Mouse (Mus musculus): ENCODE measurements around the gene Arid1a. TPM values are rescaled to one million over a fixed set of nuclear protein-coding genes. Genes with fewer than 3 reads are reported as not detected.
"Not testable (repeated sequence)": the region's sequence is repeated elsewhere in the genome, so short reads cannot be mapped to it uniquely, and the experiment has no call there.

Arid1a gene
- polyA plus RNA-seq, 1 experiment from 2014 or later, result 36.5 TPM

DNA sequence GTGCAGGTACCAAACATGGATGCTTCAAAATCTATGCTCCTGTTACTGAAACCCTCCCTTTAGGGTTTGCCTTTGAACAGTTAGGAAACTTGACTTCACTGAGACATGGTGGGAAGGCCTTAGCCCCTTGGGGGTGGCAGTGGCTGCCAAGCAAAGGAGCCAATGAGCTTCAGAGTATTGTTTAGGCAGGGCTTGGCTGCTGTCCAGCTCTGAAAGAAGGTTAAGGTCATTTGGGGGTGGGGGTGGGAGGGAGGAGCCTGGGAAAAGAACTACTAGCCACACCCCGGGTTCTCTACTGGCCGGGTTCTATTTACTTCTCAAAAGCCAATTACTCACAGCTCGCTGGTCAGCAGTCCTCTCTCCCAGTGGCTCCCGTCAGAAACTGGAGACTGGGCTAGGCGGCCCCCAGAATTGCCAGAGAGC lies 81.0 kb downstream of the Arid1a start:
- DNase-seq (ENCODE audit: low spot score), result no peak

DNA sequence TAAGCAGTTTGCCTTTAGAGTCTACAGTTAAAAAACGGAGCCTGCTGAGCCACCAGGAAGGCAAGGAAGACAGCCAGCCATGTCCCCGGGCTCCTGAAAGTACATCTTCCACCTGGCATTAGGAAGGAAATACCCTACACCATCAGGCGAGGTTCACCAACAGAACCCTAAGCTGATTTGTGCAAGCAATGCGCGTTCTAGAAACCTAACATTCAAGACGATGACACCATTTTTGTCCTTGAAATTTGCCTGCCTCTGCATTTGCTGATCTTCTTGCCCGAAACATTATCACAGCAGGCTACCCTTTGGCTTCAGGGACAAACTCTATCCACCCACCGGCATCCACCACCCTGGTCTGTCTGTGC lies 82.3 kb downstream of the Arid1a start:
- no peak for DNase-seq (ENCODE audit: low spot score)

DNA sequence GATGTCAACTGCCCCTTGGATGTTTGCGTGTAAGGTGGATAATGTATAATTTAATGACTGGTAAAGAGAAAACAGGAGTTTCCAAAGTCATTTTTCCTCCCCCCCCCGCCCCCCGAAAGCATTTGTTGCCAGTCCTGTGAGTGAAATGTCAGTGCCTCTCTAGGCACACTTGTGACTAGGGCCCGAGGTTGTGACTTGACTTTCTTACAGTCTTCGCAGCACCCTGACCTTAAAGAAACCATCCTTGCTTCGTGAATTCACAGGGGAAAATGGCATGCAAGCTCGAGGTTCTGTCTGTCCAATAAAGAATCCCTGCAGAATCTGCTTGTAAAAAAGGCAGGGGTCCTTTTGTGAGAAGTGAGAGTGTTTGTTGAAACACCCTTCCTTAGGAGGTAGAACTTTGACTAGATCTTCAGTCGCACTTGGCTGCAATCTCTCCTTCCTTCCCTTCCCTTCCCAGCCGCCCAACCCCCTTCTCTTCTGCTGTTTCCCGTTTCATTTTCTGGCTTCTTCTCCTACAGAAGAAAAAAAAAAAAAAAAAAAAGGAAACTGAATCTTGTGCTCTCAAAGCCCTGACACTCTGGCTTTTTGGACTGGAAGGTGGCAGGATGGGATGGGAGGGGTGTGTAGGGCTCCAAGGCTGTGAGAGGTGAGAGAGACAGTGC lies 82.8 kb downstream of the Arid1a start:
- peak; percentile 24 for DNase-seq (ENCODE audit: low spot score)

DNA sequence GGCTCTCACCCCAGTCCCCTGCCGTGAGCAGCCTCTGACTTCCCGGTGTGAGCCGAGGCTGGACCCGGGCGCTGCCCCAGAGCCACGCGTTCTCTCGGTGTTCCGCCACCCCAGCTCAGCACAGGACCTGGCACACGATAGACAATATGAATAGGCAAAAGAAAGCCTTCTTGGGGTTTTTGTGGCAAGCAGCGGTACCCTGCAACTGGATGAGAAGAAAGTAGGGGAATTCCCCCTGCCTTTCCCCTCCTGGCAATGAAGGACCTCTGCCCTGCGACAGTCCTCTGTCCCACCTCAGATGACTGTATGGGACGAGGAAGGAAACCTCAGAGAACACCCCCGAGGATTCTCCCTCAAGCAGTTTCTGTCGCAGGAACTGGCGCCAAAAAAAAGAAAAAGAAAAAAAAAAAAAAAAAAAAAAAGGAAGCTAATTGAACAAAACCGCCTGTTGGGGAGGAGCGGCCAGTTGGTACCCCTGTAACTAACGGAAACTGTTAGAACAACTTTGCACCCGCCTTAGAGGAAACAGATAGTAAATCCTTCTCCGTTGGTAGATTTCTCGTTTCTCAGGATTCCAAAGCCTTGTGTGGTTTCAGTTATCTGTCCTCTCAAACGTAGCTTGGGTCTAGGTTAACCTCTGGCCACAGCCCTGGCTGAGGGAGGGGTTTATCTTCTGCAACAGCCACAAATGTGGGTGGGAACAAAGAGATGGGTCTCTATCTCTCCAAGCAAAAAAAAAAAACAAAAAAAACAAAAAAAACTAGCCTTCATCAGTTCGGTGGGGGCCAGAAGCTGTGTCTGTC lies 83.5 kb downstream of the Arid1a start:
- DNase-seq (ENCODE audit: low spot score), result peak; percentile 67

DNA sequence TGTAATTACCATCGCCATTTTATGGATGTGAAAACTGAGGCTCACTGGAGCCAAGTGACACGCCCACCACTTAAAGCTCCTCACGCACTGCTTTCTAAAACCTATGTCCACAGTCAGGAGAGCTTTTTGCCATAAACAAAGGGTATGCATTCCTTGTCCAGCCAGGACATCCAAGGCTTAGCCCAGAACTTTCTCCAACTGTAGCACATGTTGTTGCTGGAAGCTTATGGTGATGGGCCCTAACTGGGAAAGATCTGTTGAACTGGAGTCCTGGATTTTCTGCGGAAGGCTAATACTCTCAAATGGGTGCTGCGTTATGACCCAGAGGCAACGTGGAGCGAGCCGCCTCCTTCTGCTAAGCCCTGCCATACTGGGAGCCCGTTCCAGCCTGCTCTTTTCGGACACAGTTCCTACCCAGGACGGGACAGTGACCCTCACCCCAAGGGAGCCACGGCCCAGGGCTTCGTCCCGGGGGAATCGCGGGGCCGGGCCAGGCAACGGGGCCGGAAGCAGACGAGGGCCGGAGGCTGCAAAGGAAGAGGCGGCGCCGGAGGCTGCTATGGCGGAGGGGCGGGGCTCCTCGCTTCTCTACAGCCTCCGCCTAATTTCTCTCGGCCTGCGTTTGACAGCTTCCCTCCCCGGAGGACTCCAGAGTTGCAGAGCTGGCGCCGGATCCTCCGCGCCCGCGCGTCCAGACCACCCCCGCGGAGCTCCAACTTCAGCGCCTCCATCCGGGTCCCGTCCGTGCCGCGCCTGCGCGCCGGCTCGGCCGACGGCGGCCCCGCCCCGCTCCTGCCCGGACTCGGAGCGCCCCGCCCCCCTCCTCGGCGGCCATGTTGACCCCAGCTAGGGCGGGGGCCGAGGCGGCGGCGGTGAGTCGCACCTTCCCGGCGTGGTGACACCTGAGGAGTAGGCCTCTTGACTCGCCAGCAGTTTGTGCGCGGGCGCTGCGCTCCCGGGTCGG lies 84.4 kb downstream of the Arid1a start, which contains the start of gene Pigv:
TSS of gene Pigv (minus strand) at position 767 of the 964 bp plus-strand sequence.
- peak; percentile 92 for DNase-seq (ENCODE audit: low spot score)

DNA sequence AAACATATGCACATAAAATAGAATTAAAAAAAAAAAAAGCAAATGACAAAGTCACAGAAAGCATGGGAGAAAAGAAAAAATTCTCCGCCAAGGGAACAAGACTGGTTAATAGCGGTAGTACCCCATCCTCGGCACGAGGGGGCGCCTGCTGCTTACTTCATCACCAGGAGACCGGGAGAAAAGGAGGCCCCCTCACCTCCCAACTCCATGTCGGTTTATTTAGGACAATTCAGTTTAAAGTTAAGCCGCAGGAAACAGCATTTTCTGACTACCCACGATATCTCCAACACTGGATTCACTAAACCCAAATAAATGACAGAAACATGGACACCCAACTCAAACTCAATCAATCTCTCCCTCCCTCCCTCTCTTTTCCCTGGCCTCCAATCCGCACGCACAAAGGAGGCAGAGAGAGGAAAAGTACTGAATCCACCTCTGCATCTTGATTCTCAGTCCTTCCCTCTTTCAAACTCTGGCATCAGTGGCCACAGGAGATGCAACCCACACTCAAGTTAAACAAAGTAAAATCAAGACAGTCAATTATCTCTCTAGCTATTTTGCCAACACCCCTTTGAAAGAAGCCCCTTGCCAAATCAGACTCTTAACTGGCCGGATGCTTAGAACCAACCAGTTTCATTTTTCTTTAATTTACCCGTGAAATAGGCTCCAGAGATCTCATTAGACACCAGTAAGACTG lies 85.2 kb downstream of the Arid1a start:
- DNase-seq (ENCODE audit: low spot score), result peak; percentile 81

DNA sequence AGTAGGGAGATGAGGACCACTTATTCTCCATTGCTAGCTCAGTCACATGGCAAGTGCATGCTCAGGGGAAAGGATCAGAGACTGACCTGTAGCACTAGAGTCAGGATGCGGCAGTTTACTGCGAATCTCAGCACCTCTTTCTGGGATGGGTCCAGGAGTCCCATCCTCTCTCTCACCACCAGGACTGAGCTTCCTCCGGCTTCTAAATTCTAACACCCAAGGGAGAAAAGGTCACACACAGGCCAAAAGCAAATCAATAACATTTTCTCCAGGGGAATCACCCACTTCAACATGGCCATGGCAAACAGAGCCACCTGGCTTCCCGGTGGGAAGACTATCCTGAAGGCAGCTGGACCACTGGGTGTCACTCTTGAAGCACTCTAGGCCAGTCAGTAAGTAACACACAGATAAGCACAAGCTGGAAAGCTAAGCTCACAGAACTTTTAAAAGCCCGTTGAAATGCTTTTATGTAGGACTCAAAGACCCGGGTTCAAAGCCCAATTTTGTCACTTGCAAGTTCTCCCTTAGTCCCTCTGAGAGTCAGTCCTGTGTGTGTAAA lies 86.8 kb downstream of the Arid1a start:
- no peak for DNase-seq (ENCODE audit: low spot score)

DNA sequence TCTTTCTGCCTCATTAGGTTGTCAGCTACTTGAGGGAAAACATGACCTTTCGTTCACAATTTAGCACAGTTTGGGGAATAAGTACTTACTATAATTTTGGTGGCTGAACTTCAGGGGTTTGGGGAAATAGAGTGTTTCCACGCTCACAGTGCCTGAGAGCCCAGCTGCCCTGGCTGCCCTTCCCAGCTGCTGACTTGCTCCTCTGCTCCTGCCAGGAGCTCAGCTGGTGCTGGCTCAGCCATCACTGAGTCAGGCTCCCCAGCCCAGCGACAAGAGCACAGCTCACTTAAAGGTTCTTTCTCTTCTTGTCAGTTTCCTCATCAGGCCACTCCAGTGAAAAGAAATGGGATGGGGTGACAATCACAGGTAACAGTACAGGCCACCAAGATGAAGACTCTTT lies 88.0 kb downstream of the Arid1a start:
- no peak for DNase-seq (ENCODE audit: low spot score)

DNA sequence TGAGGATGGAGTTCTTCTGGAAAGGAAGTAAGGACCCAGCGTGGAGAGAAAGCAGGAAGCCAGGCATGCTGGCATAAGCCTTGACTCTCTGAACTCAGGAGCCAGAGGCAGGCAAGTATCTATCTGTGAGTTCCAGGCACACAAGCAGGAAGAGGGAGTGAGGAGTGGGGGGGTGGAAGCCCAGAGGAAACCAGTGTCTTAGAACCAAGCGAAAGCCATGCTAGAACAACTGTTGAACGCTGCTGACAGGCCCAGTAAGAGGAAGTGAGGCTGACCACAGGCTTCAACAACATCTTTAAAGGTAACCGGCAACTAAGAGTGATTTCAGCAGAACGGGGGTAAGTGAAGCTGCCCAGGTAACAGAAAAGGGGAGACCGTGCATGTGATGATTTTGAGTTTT lies 90.4 kb downstream of the Arid1a start:
- peak; percentile 44 for DNase-seq (ENCODE audit: low spot score)

DNA sequence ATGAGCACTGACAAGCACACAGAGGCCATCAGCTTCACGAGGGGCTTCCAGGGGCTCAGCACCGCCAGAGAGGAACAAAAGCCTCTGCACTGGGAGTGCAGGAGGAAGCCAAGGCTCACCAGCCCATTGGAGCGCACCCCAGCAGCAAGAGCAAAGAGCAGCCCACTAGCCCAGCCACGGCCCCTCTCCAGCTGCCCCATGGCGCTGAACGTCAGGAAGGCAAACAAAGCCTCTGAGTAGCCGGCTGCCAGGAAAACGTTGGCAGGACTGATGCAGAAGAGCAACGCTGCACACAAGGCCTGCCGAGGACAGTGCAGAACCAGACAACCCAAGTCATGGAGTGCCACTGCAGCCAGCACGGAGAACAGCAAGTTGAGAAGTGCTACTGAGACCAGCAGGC lies 91.5 kb downstream of the Arid1a start:
- no peak for DNase-seq (ENCODE audit: low spot score)

DNA sequence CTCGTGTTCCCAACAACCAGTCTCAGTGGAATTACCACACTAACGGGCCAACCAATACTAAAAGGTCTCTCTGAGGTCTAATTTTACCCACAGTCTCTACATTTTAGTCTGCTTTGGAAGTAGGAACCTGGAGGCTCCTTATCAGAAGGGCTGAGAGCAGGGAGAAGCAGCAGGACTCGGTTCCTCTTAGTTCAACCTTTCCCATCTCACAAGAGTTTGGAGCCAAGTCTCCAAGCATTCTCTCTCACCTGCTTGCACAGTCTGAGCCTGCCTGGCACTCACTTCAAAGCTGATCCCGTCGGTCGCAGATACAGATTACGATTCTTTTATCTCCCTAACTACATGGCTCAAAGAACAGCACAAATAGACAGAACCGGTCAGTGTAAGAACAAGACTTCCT lies 93.6 kb downstream of the Arid1a start:
- no peak for DNase-seq (ENCODE audit: low spot score)

DNA sequence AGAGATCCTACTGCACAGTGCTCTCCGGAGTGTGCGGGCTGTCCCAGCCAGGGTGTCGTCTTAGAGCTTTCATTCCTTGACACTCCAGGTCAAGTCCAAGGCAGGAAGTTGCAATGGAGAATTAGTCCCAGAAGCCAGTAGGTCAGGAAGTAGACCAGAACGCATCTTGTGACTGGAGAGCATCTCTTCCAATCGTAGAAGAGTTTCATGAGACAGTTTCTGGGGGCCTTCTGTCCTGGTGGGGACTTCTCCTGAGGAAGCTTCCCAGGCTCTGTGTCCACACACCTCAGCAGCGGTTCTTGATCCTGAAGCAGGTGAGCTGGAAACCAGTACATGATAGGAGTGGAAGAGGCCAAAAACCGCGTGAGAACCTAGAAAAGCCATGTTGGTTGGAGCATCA lies 94.1 kb downstream of the Arid1a start:
- no peak for DNase-seq (ENCODE audit: low spot score)

DNA sequence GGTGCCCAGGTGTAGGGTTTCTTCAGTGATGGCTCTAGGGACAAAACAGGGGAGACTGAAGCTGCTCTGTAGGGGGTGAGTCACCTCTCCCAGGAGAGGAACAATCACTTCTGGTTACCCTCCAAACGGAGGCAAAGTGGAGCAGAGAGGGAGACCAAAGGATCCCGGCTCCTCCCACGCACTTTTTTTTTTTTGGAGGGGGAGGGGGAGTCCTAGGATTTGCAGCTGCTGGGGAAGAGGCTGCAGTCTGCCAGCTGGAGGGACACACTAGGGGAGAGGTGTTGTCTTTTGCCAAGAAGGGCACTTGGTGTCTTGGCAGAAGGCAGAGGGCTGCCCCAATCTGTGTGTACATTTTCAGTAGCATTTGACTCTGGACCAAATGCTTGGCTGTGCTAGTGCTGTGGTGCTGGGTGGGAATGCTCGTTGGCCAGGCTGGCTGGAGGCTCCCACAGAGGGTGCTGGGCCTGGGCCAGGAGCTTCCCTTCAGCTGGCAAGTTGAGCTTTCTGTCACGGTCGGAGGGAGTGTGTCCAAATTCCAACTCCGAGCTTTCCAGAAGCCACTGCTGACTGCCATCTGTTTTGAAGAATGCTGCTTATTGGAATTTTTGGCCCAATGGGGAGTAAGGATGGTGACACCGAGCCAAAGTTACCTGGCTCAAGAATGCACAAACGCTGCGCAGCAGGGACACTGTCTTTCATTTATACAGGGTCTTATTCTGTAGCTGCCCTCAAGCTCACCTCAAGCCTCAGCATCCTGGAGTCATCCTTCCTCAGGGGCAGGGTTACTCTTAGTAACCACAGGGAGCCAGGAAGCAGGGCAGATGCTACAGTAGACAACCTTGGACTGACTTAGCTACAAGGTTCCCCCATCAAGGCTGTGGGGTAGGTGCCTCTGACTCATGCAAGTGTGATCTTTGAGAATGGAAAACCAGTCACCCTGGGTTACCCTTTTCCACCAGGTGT lies 96.1 kb downstream of the Arid1a start:
- DNase-seq (ENCODE audit: low spot score), result peak; percentile 10

DNA sequence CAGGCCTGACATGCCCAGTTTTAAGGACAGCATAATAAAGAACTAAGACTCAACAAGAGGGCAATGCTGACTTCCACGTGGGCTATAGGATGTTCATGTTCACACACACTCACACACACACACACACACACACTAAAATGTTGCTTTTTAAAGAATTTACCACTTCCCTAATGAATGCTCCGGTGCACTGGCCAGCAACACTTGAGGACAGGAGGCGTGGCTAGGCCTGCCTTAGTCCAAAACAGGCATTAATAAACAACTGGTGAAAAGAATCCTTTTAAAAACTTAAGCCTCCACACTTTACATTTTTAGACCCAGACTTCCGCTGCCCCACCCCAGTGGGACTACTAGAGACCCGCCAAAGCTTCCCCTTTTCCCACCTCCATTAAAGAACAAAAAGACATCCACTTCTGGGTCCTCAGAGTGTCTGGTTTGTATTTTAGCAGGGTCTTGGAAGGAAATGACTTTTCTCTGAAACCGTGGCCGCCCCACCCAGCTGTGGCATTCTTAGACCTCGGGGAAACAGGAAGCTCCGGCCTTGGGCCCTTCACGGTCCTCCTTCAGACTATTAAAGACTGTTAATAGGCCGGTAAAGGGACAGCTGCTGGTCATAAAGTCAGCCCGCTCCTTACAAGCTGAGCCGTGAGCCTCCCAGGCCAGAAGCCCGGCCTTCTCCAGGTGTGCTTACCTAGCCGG lies 96.9 kb downstream of the Arid1a start:
- DNase-seq (ENCODE audit: low spot score), result no peak

DNA sequence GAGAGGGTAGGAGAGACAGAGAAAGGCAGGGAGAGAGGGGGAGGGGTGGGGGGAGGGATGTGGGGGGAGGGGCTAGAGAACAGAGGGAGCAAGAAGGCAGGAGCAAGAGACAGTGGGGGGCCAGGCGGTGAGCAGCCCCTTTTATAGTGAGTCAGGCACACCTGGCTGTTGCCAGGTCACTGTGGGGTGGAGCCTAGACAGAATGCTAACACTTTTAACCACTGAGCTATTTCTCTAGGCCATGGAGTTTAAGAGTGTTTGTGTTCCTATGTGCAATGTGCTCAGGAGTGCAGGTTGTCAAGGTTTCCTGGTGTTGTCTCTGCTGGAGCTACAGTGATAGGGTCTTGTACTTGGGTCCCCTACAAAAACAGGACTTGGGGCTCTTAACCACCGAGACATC lies 97.8 kb downstream of the Arid1a start:
- peak; percentile 35 for DNase-seq (ENCODE audit: low spot score)

DNA sequence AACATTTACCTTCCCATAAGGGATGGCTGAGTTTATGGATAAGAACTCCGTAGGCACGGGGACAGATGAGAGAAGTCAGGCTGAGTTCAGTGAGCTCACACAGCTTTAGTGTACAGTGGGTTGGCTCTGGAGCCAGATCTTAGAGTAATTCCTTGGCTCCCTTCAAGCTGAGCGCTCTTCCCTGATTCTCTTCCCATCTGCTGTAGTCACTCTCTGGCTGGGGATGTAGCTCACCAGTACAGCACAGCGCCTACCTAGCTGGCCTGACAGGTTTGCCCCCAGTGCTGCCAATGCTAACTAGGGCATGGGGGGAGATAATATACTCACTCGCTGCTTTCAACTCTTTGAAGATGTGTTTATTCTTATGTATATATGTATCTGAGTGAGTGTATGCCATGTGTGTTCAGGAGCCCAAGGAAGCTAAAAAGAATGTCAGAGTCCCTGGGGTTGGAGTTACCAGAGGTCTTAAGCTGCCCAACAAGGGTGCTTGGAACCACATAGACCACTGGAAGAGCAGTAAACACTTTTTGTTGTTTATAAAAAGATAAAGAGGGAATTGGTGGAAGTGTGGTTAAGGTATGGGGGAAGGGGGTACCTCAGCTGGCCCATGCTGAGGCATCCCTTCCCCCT lies 98.6 kb downstream of the Arid1a start:
- no peak for DNase-seq (ENCODE audit: low spot score)

DNA sequence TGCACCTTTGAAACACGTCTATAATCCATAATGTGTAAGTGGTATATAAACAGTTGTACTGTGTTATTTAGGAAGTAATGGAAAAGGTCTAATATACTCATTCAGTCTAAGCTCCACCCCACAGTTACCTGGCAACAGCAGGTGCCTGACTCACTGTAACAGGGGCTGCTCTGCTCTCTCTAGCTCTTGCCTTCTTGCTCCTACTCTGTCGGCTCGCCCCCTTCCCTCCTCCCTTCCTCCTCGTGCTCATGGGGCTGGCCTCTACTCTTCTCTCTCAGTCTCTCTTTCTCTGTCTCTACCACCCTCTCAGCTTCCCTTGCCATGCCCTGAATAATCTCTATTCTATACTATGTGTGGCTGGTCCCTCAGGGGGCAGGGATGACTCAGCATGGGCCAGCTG lies 99.6 kb downstream of the Arid1a start:
- no peak for DNase-seq (ENCODE audit: low spot score)

DNA sequence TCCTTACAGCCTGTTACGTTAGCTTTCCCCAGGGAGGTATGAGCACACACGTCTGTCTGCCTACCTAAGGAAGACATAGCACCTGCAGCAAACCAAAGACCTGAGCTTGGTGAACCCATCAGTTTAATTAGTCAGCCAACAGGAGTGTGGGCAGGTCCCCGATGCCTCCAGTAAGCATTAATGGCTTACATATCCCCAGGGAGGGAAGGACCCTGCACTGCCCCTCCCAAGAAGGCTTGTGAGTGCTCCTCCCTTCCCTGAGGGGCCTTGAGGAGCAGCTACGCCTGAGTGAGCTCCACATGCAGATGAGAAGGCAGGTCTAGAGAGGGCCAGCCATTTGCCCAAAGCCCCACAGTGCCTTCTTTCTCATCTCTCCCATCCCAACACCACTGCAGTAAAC lies 100.3 kb downstream of the Arid1a start:
- no peak for DNase-seq (ENCODE audit: low spot score)

DNA sequence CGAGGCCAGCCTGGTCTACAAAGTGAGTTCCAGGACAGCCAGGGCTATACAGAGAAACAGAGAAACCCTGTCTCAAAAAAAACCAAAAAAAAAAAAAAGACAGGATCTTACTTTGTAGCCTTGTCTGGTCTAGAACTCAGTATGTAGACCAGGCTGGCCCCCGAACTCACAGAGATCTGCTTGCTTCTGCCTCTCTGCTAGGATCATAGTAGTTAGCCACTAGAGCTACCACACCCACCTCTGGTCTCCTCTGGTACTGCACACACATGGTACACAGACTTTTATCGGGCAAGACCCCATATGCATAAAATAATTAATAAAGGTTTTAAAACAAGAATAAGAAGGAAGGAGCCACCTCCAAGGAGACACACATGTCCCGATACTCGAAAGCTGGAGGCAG lies 102.5 kb downstream of the Arid1a start:
- not testable (repeated sequence) for DNase-seq (ENCODE audit: low spot score)

All from thymus, postnatal 0 days (tissue).